Mouse (Mus musculus) neural tube, embryonic 15.5 days (tissue): ENCODE measurements at regions not wholly inside any gene's neighbourhood (a gene's known extent, or its start where the extent isn't known, plus 50 kb on each side); places are given as distances from the start of the nearest gene placed in this dataset.

Experiments used
- ATAC-seq: fragments of 200-750 bp; cut with Nextera tagmentation; 2 replicates; pipeline ENCODE4 v1.8.0; 2017; ENCODE audit warnings: mild to moderate bottlenecking, moderate TSS enrichment, moderate library complexity; ENCODE audit not compliant: low FRiP score
- H3K27ac ChIP-seq: fragments of 300-500 bp; sonication (generic); replicated peaks from 2 replicates; pipeline ENCODE4 v1.5.1; 2015; ENCODE audit warnings: mild to moderate bottlenecking, inconsistent platforms
- H3K27me3 ChIP-seq: fragments of 300-500 bp; sonication (generic); replicated peaks from 2 replicates; pipeline ENCODE4 v1.6.1; 2015; ENCODE audit warnings: inconsistent platforms
- H3K36me3 ChIP-seq: fragments of 300-500 bp; sonication (generic); 2 replicates; pipeline ENCODE4 v1.6.1; 2015; ENCODE audit warnings: inconsistent platforms
- H3K4me1 ChIP-seq: fragments of 300-500 bp; sonication (generic); 2 replicates; pipeline ENCODE4 v1.6.1; 2015; ENCODE audit warnings: inconsistent platforms
- H3K4me2 ChIP-seq: fragments of 300-500 bp; sonication (generic); 2 replicates; pipeline ENCODE4 v1.6.1; 2015; ENCODE audit warnings: inconsistent platforms, mild to moderate bottlenecking, moderate library complexity
- H3K4me3 ChIP-seq: fragments of 300-500 bp; sonication (generic); replicated peaks from 2 replicates; pipeline ENCODE4 v1.5.1; 2015; ENCODE audit warnings: mild to moderate bottlenecking, inconsistent platforms
- H3K9ac ChIP-seq: fragments of 300-500 bp; sonication (generic); replicated peaks from 2 replicates; pipeline ENCODE4 v1.6.1; 2015; ENCODE audit warnings: mild to moderate bottlenecking, inconsistent platforms
- H3K9me3 ChIP-seq: fragments of 300-500 bp; sonication (generic); replicated peaks from 2 replicates; pipeline ENCODE4 v1.6.1; 2016; ENCODE audit warnings: inconsistent platforms
- whole genome bisulfite sequencing: fragments of 180-500 bp; shearing (Covaris S2); methylation state at CpG from one replicate; pipeline ENCODE4 v1.1.7; 2015; ENCODE audit warnings: mixed read lengths; 5-methylcytosine and 5-hydroxymethylcytosine counted together

DNA sequence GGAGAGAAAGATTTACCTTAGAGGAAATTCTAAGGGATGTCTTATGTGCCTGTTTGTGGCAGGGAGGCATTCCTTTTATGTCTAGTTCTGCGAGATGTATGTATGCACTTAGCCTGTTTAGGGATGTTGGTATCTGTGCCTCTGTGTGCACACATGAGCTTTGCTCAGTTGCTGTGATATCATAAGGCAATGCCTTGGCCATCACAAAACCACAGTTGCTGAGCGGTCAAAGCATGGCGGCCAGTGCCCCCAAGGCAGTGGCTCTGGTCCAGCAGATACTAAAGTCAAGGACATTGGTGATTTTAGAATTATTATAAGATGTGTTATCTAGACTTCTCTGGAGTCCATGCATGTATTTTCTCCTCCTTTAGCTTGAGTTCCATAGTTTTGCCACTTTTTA lies 119.5 kb downstream of the Ube2e3 start:
- no peaks in the 10 kb centered on the region for H3K9me3 ChIP-seq
- no peak overlapping the region for H3K4me3 ChIP-seq
- peaks cover 8% of the 10 kb centered on the region for H3K4me1 ChIP-seq
- no peak overlapping the region for H3K9ac ChIP-seq
- 81% methylated on average over 3 of the region's 3 CpGs for WGBS
- H3K36me3 ChIP-seq = no peaks in the 10 kb centered on the region
- ATAC-seq = 0 out of 2 replicates have a peak, but pooled peaks have one; percentile 53
- H3K4me2 ChIP-seq = no peak overlapping the region
- H3K27ac ChIP-seq = no peak overlapping the region
- H3K27me3 ChIP-seq = no peaks in the 10 kb centered on the region

GRCm38 (mm10) chr2:78988224-78988623 lies 120.3 kb downstream of the Ube2e3 start:
- Histone ChIP-seq H3K27ac (no peak overlapping the region), H3K27me3 (no peaks in the 10 kb centered on the region), H3K4me2 (no peak overlapping the region), H3K9me3 (no peaks in the 10 kb centered on the region), H3K9ac (no peak overlapping the region), H3K4me1 (peaks cover 8% of the 10 kb centered on the region), H3K4me3 (no peak overlapping the region), H3K36me3 (no peaks in the 10 kb centered on the region)
- no peak for ATAC-seq
- 89% methylated on average over 2 of the region's 2 CpGs for WGBS

GRCm38 (mm10) chr2:78994800-78995555 lies 127.1 kb downstream of the Ube2e3 start:
- no peak overlapping the region for H3K4me3 ChIP-seq
- ATAC-seq = no peak
- H3K9me3 ChIP-seq = no peaks in the 10 kb centered on the region
- no peaks in the 10 kb centered on the region for H3K36me3 ChIP-seq
- H3K4me1 ChIP-seq = no peaks in the 10 kb centered on the region
- H3K4me2 ChIP-seq = no peak overlapping the region
- H3K27me3 ChIP-seq = no peaks in the 10 kb centered on the region
- 85% methylated on average over 3 of the region's 3 CpGs for WGBS
- no peak overlapping the region for H3K27ac ChIP-seq
- no peak overlapping the region for H3K9ac ChIP-seq

DNA sequence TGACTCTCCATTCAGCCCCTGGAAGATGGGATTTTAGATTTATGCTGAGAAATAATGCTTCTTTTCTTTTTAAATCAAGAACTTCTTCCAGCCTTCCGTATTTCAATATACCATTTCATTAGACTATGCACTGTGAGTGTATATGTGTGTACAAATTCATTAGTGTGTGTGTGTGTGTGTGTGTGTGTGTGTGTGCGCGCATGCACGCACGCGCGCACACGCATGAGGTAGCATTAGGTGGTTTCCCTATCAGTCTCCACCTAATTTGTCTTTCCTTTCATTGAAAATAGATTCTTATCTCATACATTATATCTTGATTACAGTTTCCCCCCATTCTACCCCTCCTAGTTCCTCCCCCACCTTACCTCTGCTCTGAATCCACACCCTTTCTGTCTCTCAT lies 130.7 kb downstream of the Ube2e3 start:
- Histone ChIP-seq H3K36me3 (no peaks in the 10 kb centered on the region), H3K4me1 (no peaks in the 10 kb centered on the region), H3K9me3 (no peaks in the 10 kb centered on the region), H3K4me3 (no peak overlapping the region), H3K27me3 (no peaks in the 10 kb centered on the region), H3K4me2 (no peak overlapping the region), H3K9ac (no peak overlapping the region), H3K27ac (no peak overlapping the region)
- 99% methylated on average over 8 of the region's 8 CpGs for WGBS
- ATAC-seq = no peak

GRCm38 (mm10) chr2:78999410-78999809 lies 131.5 kb downstream of the Ube2e3 start:
- H3K27ac ChIP-seq = no peak overlapping the region
- H3K4me2 ChIP-seq = no peak overlapping the region
- no peaks in the 10 kb centered on the region for H3K36me3 ChIP-seq
- H3K27me3 ChIP-seq = no peaks in the 10 kb centered on the region
- H3K9me3 ChIP-seq = no peaks in the 10 kb centered on the region
- WGBS = 90% methylated on average over 4 of the region's 4 CpGs
- H3K4me3 ChIP-seq = no peak overlapping the region
- ATAC-seq = no peak
- no peaks in the 10 kb centered on the region for H3K4me1 ChIP-seq
- no peak overlapping the region for H3K9ac ChIP-seq

DNA sequence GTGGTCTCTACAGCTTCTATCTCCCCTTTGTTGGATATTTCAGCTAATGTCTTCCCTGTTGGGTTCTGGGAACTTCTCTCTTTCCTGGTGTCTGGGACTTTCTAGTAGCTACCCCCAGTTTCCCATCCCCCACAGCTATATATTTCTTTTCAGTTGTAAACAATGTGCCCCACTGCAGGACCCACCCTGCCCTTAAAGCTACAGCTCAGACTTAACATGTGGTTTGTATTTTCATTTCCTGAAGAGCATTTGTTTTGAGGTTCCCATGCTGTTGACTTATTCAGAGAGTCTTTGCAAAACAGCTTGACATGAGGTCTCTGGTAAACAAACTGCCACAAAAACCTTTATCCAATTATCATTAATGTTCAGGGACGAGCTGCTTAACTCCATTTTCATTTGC lies 136.9 kb downstream of the Ube2e3 start:
- WGBS = 47% methylated on average over 1 of the region's 1 CpGs
- no peak overlapping the region for H3K27ac ChIP-seq
- H3K4me1 ChIP-seq = no peaks in the 10 kb centered on the region
- H3K27me3 ChIP-seq = no peaks in the 10 kb centered on the region
- no peak overlapping the region for H3K9ac ChIP-seq
- no peak overlapping the region for H3K4me3 ChIP-seq
- no peaks in the 10 kb centered on the region for H3K9me3 ChIP-seq
- no peaks in the 10 kb centered on the region for H3K36me3 ChIP-seq
- H3K4me2 ChIP-seq = no peak overlapping the region
- no peak for ATAC-seq

DNA sequence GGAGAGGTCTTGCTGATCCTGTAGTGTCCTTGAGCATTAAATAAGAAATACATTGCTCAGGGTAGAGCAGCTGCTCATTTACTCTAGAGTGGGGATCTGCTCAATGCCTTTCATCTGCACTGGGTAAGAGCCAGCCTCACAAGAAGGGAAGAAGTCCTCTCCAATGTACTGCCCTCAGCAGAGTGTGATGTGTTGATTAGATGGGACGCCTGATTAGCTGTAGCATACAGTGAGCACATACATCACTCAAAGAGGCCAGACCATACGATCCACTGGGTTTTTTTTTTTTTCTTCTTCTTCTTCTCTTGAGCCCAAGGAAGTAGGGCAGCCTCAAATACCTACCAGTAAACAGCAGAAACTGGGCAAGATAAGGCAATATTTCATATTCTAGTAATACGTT lies 140.7 kb downstream of the Ube2e3 start:
- Histone ChIP-seq H3K36me3 (no peaks in the 10 kb centered on the region), H3K4me3 (no peak overlapping the region), H3K4me1 (no peaks in the 10 kb centered on the region), H3K27ac (no peak overlapping the region), H3K9ac (no peak overlapping the region), H3K9me3 (no peaks in the 10 kb centered on the region), H3K27me3 (no peaks in the 10 kb centered on the region), H3K4me2 (no peak overlapping the region)
- WGBS = 90% methylated on average over 3 of the region's 3 CpGs
- ATAC-seq = no peak

DNA sequence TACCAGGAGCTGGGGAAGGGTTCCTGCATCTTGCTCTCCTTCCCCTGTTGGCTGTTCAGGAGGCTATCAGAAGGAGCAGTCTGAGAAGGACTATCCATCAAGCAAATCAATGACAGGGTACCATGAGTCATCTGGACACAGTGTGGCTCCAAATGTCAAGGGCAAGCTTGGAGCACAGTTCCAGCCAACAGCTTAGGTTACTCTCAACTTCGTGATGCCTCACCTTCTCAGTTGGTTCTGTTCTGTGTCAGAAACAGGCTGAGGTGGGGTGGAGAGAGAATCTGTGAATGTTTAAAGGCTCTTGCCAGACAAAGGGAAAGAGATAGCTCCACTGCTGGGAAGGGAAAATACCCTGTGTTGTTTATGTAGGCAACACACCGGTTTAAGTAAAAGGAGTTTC lies 141.9 kb downstream of the Ube2e3 start:
- no peak for ATAC-seq
- H3K27ac ChIP-seq = no peak overlapping the region

DNA sequence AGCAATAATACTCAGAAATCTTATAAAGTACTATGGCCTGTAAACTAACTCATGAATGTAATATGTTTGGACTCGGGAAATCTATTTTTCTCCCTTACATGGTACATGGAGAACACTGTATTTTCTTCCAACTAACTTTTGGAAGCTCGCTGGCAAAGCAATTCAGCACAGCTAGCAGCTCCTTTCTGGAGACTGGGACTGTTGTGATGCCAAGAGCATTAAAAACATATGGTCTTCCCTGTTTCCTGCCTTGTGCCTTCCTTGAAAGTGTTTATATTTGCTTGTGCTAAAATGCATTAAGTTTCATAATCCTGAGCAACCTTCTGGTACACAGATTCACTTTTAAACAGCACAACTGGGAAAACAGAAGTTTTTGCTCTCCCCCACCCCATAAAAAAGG lies 142.3 kb downstream of the Ube2e3 start:
- no peaks in the 10 kb centered on the region for H3K36me3 ChIP-seq
- H3K4me2 ChIP-seq = no peak overlapping the region
- H3K4me3 ChIP-seq = no peak overlapping the region
- no peak overlapping the region for H3K27ac ChIP-seq
- no peak for ATAC-seq
- H3K9me3 ChIP-seq = no peaks in the 10 kb centered on the region
- no peaks in the 10 kb centered on the region for H3K4me1 ChIP-seq
- 78% methylated on average over 2 of the region's 2 CpGs for WGBS
- no peaks in the 10 kb centered on the region for H3K27me3 ChIP-seq
- H3K9ac ChIP-seq = no peak overlapping the region

More for the DNA sequence above, 141.9 kb downstream of the Ube2e3 start:
- Histone ChIP-seq H3K4me2 (no peak overlapping the region), H3K4me3 (no peak overlapping the region), H3K36me3 (no peaks in the 10 kb centered on the region), H3K4me1 (no peaks in the 10 kb centered on the region), H3K9me3 (no peaks in the 10 kb centered on the region), H3K9ac (no peak overlapping the region), H3K27me3 (no peaks in the 10 kb centered on the region)
- WGBS = 64% methylated on average over 2 of the region's 2 CpGs

DNA sequence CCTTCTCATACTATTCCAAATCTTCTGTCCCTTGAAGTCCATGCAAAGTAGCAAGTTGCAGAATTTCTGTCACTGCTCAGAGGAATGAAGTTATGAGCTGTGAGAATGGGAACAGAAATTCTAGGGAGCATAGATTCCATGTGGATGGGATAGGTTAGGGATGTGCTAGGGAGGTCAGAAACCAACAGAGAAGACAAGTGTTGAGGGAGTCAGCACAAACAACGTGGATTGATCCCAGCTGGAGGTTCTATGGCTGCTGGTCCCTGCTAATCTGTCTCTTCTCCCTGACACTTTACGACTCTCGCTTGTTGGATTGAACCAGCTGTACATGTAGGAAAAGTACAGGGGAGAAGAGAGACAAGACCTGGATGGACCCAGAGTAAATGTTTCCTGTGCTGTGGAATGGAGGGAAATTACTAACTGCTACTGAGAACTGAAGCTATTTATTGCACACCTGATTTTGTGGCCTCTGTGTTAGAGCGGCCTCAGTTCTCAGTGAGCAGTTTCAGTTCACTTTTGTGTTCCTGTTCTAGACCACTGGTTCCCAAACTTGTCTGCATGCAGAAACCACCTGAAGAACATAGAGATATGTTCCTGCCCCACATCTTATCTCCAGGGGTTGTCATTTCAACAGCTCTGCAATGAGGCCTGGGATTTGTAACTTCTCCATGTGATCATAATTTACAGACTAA lies 151.0 kb downstream of the Ube2e3 start:
- Histone ChIP-seq H3K27ac (no peak overlapping the region), H3K4me3 (no peak overlapping the region), H3K36me3 (no peaks in the 10 kb centered on the region), H3K4me1 (no peaks in the 10 kb centered on the region), H3K9me3 (no peaks in the 10 kb centered on the region), H3K9ac (no peak overlapping the region), H3K4me2 (no peak overlapping the region), H3K27me3 (no peaks in the 10 kb centered on the region)
- ATAC-seq = no peak
- WGBS = 76% methylated on average over 4 of the region's 4 CpGs

- peaks cover 5% of the 10 kb centered on the region; the same call in 1 of the 2 replicates for H3K4me1 ChIP-seq
- WGBS = 70% methylated on average over 2 of the region's 2 CpGs
- H3K9me3 ChIP-seq = no peaks in the 10 kb centered on the region
- no peaks in the 10 kb centered on the region for H3K36me3 ChIP-seq
- no peak overlapping the region for H3K9ac ChIP-seq
- H3K27me3 ChIP-seq = no peaks in the 10 kb centered on the region
- no peak overlapping the region for H3K4me2 ChIP-seq
- no peak overlapping the region for H3K4me3 ChIP-seq
- no peak overlapping the region for H3K27ac ChIP-seq
- ATAC-seq = no peak
These were observed 155.0 kb downstream of the Ube2e3 start for GRCm38 (mm10) chr2:79022954-79023353.

DNA sequence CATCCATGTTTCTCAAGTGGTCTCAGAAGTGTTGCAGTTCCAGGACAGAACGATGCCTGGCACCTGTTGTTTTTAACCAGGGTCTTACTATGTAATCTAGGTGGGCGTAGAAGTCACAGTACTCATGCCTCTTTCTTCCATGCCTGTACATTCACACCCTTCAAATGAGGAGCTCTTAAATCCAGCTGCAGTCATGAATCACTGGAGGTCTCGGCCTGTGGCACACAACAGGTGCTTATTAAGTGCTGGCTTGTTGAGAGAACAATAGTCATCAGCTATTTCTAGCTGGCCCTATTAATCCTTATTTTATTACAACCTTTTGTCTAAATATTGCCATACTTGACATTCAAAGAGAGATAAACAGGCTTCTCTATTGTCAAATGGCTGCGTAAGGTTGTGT lies 157.8 kb downstream of the Ube2e3 start:
- Histone ChIP-seq H3K27ac (no peak overlapping the region), H3K4me1 (peaks cover 5% of the 10 kb centered on the region; the same call in 1 of the 2 replicates), H3K36me3 (no peaks in the 10 kb centered on the region), H3K9me3 (no peaks in the 10 kb centered on the region), H3K9ac (no peak overlapping the region), H3K4me2 (no peak overlapping the region), H3K27me3 (no peaks in the 10 kb centered on the region), H3K4me3 (no peak overlapping the region)
- no peak for ATAC-seq
- 72% methylated on average over 4 of the region's 4 CpGs for WGBS
